Mouse (Mus musculus) forebrain, embryonic 11.5 days (tissue): ENCODE results near the gene Gm44511. TPM values are rescaled to one million over a fixed set of nuclear protein-coding genes. Genes with fewer than 3 reads are reported as not detected.
"Not testable (repeated sequence)": the region's sequence is repeated elsewhere in the genome, so short reads cannot be mapped to it uniquely, and the experiment has no call there.

Experiments used
- ATAC-seq: fragments of 200-750 bp; cut with Nextera tagmentation; replicated peaks from 2 replicates; pipeline ENCODE4 v1.8.0; 2017; ENCODE audit warnings: moderate TSS enrichment; ENCODE audit not compliant: low FRiP score
- DNase-seq: peaks from one replicate; pipeline ENCODE4 v3.0.0-alpha.2; 2017; ENCODE audit warnings: low spot score
- H3K27ac ChIP-seq: fragments of 300-500 bp; sonication (generic); 2 replicates; pipeline ENCODE4 v1.5.1; 2014; ENCODE audit warnings: low read depth, low read length
- H3K27me3 ChIP-seq: fragments of 300-500 bp; sonication (generic); 2 replicates; pipeline ENCODE4 v1.6.1; 2014; ENCODE audit warnings: mild to moderate bottlenecking, low read length, mixed read lengths; ENCODE audit not compliant: control insufficient read depth, insufficient read depth
- H3K36me3 ChIP-seq: fragments of 300-500 bp; sonication (generic); 2 replicates; pipeline ENCODE4 v1.6.1; 2014; ENCODE audit warnings: mild to moderate bottlenecking, low read length, moderate library complexity, mixed read lengths; ENCODE audit not compliant: control insufficient read depth, insufficient read depth
- H3K4me1 ChIP-seq: fragments of 300-500 bp; sonication (generic); replicated peaks from 2 replicates; pipeline ENCODE4 v1.6.1; 2014; ENCODE audit warnings: low read length, mixed read lengths; ENCODE audit not compliant: control insufficient read depth, insufficient read depth
- H3K4me2 ChIP-seq: fragments of 300-500 bp; sonication (generic); 2 replicates; pipeline ENCODE4 v1.6.1; 2014; ENCODE audit warnings: low read depth, mild to moderate bottlenecking, low read length, moderate library complexity, mixed read lengths; ENCODE audit not compliant: severe bottlenecking
- H3K4me3 ChIP-seq: fragments of 300-500 bp; sonication (generic); 2 replicates; pipeline ENCODE4 v1.5.1; 2014; ENCODE audit warnings: low read depth, low read length
- H3K9ac ChIP-seq: fragments of 300-500 bp; sonication (generic); 2 replicates; pipeline ENCODE4 v1.6.1; 2014; ENCODE audit warnings: low read length
- H3K9me3 ChIP-seq: fragments of 300-500 bp; sonication (generic); 2 replicates; pipeline ENCODE4 v1.6.1; 2016; ENCODE audit warnings: low read length, mixed read lengths; ENCODE audit not compliant: control insufficient read depth
- WGBS: fragments of 180-500 bp; shearing (Covaris S2); extraction: QIAGEN DNeasy Blood & Tissue Kit; methylation state at CpG from one replicate; pipeline ENCODE4 v1.1.7; 2014; 5-methylcytosine and 5-hydroxymethylcytosine counted together
- polyA plus RNA-seq: library from polyadenylated mRNA; unstranded; fragments of >200 nt; fragmentation: Nextera tagmentation; extraction: Ambion mirVana; gene quantifications from 2 replicates; pipeline ENCODE4 v1.2.1, GENCODE M21; 2014

Gene Gm44511
- polyA plus RNA-seq, 1 experiment from 2014 or later, result not detected

DNA sequence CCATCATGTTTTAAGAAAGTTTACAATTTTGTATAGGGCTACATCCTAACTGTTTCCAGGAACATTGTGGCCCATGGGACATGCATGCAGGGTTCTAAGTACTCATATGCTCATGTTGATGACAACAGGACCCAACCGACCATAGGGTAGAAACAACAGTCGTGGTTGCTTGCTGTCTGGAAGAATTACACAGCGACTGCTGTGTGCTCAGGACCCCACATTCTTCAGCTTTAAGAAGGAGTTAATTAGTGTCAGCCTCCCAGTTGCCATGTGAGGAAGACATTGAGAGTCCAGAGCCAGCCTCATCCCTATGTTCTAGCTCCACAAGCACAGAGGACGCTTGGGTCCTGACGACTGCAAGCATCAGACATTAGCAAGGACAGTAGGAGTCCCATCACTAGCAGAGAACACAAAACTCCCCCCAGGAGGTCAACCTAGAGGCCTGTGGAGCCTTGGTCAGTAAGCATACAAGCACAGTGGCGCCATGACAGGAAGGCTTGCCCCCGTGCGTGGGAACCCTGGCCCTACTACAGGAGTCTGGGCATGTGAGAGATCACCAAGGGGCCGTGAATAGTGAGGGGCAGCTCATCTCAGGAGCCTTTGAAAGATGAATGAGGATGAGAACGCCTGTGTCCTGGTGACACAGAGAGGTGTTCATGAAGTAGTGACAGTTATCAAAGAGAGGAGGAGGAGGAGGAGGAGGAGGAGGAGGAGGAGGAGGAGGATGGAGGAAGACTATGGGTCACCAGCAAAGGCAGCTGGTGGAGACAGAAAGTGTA lies 63.0 kb downstream of the Gm44511 start:
- H3K9ac ChIP-seq, H3K9me3 ChIP-seq, H3K36me3 ChIP-seq, H3K4me1 ChIP-seq, DNase-seq, H3K27me3 ChIP-seq, ATAC-seq, H3K27ac ChIP-seq: not testable (repeated sequence)
- peak overlapping the region; percentile 63; the same call in 1 of the 2 replicates for H3K4me2 ChIP-seq
- WGBS, result 83% methylated on average over 9 of the region's 10 CpGs
- H3K4me3 ChIP-seq, result peak overlapping the region; percentile 55

DNA sequence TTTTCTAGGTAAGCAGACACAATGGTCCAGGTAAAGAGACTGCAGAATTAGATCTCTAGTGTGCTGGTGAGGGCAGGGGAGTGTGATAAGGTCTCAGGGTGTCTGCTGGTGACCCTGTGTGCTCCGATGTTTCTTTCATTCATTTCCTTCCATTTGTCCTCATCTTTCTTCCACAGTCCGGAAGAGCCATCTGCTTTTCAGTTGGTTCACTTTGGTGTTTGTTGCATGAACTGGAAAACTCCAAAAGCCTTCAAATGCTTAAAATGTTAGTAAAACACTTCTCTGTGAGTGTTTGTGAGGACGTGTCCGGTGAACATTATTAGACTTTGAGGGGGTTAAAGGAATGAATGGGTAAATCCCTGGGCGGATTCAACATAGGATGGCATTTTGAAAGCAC lies 65.0 kb downstream of the Gm44511 start:
- H3K4me3 ChIP-seq, result peak overlapping the region; percentile 57
- no peaks in the 10 kb centered on the region for H3K9me3 ChIP-seq
- H3K36me3 ChIP-seq, result no peaks in the 10 kb centered on the region
- no peak for DNase-seq
- peak overlapping the region; percentile 39; the same call in 1 of the 2 replicates for H3K9ac ChIP-seq
- WGBS, result 40% methylated on average over 5 of the region's 5 CpGs
- no peak overlapping the region for H3K27ac ChIP-seq
- H3K4me1 ChIP-seq, result no peaks in the 10 kb centered on the region
- H3K4me2 ChIP-seq, result peak overlapping the region; percentile 46; the same call in 1 of the 2 replicates
- ATAC-seq, result no peak
- no peaks in the 10 kb centered on the region for H3K27me3 ChIP-seq

DNA sequence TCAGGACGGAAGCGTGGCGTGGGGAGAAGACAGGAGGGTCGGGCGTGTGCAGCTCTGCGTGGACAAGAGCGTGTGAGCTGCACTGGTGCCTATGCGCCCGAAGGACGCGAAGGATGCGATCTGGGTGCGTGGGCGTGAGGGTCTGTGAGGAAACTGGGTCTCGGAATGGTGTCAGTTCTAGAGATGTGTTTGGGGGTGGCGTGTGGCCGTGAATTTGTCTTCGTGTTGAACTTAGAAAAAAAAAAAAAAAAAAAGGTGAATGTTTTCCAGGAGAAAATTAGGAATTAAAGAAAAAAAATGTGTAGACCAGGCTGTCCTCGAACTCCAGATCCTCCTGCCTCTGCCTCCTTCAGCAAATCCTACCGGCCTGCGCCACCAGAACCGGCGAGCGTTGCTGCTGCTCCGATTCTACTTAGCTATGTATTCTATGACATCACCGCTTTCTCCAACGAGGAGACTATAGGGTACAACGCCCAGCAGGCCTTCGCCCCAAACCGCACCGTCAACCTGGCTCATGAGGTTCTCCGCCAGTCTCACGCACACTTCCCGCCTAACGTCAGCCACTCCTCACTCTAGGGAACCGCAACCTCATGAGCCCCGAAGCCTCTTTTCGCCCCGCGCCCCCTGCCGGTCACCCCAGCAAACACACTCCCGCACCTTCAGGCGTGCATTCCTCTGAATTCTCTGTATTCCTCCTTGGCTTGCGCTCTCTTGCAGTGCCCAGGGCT lies 65.5 kb downstream of the Gm44511 start:
- not testable (repeated sequence) for H3K36me3 ChIP-seq
- peak; percentile 69 for ATAC-seq
- under 1% methylated on average over 43 of the region's 44 CpGs for WGBS

DNA sequence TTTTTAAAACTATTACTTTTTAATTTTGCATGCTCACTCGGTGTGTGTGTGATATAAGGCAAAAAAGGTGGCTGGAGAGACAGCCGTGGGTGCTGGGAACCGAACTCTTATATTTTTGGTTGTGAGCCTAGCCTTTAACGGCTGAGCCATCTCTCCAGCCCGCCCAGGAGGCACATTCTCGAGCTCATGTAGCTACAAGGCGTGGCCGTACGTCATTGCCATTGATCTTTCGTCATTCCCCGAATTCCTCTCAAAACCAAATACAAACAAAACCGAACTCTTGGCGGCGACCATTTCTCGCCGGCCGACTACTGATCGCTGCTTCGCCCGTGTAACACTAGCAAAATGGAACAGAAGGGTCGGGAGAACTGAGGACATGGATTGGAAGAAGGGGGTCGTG lies 66.1 kb downstream of the Gm44511 start:
- WGBS, result under 1% methylated on average over 22 of the region's 22 CpGs
- Histone ChIP-seq H3K4me3 (peak overlapping the region; percentile 57), H3K9ac (peak overlapping the region; percentile 55), H3K4me2 (peak overlapping the region; percentile 31; the same call in 1 of the 2 replicates)
- DNase-seq (peak; percentile 92), ATAC-seq (peak; percentile 48)
- H3K36me3 ChIP-seq, H3K4me1 ChIP-seq, H3K27ac ChIP-seq, H3K9me3 ChIP-seq, H3K27me3 ChIP-seq: not testable (repeated sequence)

More for the DNA sequence above, 65.5 kb downstream of the Gm44511 start:
- not testable (repeated sequence) for H3K27ac ChIP-seq, H3K9me3 ChIP-seq, H3K4me1 ChIP-seq, H3K27me3 ChIP-seq
- Histone ChIP-seq H3K4me3 (peak overlapping the region; percentile 57), H3K9ac (peak overlapping the region; percentile 55), H3K4me2 (peak overlapping the region; percentile 46; the same call in 1 of the 2 replicates)
- peak; percentile 93 for DNase-seq

DNA sequence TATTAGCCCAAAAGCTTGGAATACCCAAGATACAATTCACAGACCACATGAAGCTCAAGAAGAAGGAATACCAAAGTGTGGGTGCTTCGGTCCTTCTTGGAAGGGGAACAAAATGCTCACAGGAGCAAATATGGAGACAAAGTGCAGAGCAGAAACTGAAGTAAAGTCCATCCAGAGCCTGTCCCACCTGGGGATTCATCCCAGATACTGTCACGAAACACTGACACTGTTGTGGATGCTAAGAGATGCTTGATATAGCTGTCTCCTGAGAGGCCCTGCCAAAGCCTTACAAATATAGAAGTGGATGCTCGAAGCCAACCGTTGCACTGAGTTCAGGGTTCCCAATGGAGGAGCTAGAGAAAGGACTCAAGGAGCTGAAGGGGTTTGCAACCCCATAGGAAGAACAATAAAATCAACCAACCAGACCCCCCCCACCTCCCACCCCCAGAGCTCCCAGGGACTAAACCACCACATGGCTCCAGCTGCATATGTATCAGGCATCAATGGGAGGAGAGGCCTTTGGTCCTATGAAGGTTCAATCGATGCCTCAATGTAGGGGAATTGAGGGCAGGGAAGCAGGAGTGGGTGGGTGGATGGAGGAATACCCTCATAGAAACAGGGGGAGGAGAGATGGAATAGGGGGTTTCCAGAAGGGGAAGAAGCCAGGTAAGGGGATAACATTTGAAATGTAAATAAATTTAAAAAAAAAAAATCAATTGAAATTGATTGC lies 66.7 kb downstream of the Gm44511 start:
- DNase-seq (no peak), ATAC-seq (no peak)
- H3K9ac ChIP-seq, result no peak overlapping the region
- H3K4me3 ChIP-seq, result peak overlapping the region; percentile 57; the same call in 1 of the 2 replicates
- WGBS, result 79% methylated on average over 5 of the region's 5 CpGs
- no peaks in the 10 kb centered on the region for H3K27me3 ChIP-seq
- no peaks in the 10 kb centered on the region for H3K4me1 ChIP-seq
- no peaks in the 10 kb centered on the region for H3K36me3 ChIP-seq
- no peak overlapping the region for H3K4me2 ChIP-seq
- no peak overlapping the region for H3K27ac ChIP-seq
- no peaks in the 10 kb centered on the region for H3K9me3 ChIP-seq

DNA sequence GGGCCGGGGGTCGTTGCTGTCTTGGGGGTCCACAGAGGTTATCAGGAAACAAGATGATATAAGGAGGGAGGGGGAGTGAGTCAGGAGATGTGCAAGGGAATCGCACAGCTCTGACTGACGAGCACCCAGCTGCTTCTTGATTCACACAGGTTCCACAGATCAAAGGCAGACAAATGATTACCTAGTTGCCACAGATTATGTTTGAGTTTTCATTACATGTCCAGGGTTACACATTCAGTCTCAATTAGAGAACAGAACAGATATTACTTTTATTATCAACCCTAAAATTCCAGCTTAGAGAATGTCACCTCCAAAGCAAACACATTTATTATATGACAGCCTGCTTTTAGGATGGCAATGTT lies 70.7 kb downstream of the Gm44511 start:
- not testable (repeated sequence) for H3K27me3 ChIP-seq, H3K4me3 ChIP-seq, DNase-seq, H3K9ac ChIP-seq, H3K9me3 ChIP-seq, H3K4me1 ChIP-seq, ATAC-seq, H3K27ac ChIP-seq, H3K4me2 ChIP-seq, H3K36me3 ChIP-seq
- 83% methylated on average over 4 of the region's 4 CpGs for WGBS

DNA sequence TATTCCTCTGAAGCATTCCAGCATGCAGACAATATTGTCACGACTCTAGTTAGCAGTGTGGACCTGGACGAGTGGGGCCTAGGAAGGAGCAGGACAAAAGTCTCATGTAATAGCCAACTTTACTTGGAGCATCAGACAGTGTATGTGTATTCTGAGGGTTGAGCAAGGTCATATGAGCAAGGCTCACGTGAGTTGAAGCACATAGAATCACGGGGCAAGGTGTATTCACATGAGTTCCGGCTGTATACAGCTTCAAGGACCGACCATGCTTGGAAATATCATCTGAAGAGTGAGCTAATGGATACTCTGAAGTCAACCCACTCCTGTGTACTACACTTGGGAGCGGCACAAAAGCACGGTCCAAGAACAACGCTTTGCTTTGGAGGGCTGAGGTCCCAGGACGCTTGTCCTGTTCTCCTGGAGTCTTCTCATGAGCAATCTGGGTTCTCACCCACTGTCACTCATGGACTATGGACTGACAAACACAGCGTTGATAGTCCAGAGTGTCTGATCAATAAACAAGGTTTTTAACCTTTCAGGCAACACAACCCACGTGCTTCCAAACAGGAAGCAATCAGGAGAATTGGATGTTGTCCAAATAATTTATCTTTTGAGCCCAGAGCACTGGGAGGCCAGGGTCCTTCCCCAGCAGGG lies 71.2 kb downstream of the Gm44511 start:
- not testable (repeated sequence) for H3K4me3 ChIP-seq, H3K27ac ChIP-seq, H3K4me2 ChIP-seq, H3K9me3 ChIP-seq, H3K36me3 ChIP-seq, DNase-seq, H3K4me1 ChIP-seq, ATAC-seq, H3K27me3 ChIP-seq, H3K9ac ChIP-seq
- 86% methylated on average over 12 of the region's 12 CpGs for WGBS

DNA sequence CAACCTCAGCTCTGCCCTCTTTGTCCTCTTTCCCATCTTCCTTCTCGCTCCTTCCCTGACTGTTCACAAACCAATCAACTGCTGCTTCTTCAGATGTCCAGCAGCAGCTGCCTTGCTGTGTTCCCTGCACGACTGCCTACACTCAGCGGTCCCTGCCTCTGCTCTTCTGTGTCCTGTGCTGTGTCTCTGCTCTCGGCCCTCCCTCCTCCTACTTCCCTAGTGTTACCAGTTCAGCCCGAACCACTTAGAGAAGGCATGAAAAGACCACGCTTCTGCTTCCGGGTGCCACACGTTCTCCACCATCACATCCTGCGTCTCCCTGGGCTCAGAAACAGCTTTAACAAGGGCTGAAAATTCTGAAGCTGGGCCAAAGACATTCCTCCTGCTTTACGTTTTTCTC lies 71.8 kb downstream of the Gm44511 start:
- H3K27me3 ChIP-seq, H3K27ac ChIP-seq, H3K4me3 ChIP-seq, H3K9ac ChIP-seq, H3K4me1 ChIP-seq, DNase-seq, H3K9me3 ChIP-seq, H3K36me3 ChIP-seq: not testable (repeated sequence)
- 0 out of 2 replicates have a peak overlapping the region, but pooled peaks have one; percentile 8 for H3K4me2 ChIP-seq
- peak; percentile 68 for ATAC-seq
- WGBS, result 39% methylated on average over 10 of the region's 10 CpGs
